ENCODE assay signal across 9 mouse cellular contexts in the genomic region with DNA sequence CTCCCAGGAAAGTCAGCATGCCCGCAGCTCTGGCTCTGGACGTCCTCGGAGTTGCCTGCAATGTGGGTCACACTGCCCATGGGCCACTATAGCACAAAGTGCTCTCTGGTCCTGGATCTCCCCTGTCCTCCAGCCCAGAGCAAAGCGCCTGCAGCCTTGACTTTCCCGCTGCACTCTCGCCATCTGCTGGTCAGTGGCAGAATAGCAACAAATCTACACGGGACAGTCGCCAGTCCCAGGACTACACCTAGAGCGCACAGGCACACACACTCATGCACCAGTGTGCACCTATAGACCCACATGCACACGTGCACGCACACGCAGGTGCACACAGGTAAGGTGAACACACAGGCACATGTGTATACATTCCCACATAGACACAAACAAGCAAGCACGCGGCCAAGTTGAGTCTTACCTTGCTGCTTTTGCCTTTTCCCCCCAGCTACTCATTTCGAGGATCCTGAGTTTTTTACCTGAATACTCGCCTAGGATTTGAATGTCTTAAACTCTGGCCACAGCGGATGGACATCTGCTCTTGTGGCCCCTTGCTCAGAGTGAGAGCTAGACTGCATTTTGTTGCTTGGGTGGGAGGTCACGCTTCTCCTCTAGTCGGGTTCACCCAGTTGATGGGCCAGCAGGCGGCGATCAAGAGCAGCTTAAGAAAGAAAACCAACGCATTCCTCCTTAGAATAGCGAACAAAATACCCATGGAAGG. TPM values are rescaled to one million over a fixed set of nuclear protein-coding genes. Genes with fewer than 3 reads are reported as not detected.
DNase-seq lines count a peak whose midpoint lies in the region; ATAC-seq and TF ChIP-seq lines count a peak whose summit lies in the region.
"Had no signal": no experiment of that assay in that cellular context is flagged by ENCODE, and none has a peak within 500 bp of the region (broad histone marks: within the 10 kb centered on the region; RNA-seq: fewer than 3 reads in every experiment).

No protein-coding gene starts in this region.

- H3K36me3 ChIP-seq in hindbrain, embryonic 15.5 days, result no peaks in the 10 kb centered on the region

- H3K4me3 ChIP-seq in gastrocnemius, adult 2 months, result peak overlapping the region; percentile 51
- H3K4me3 ChIP-seq in hindbrain, embryonic 15.5 days, result no peak overlapping the region

- no peak overlapping the region for H3K27ac ChIP-seq in gastrocnemius, adult 2 months
- no peak overlapping the region for H3K27ac ChIP-seq in hindbrain, embryonic 15.5 days (replicated peaks)
- H3K27ac ChIP-seq: macrophage had no signal

- peaks cover 4% of the 10 kb centered on the region; the same call in 1 of the 2 replicates for H3K4me1 ChIP-seq in hindbrain, embryonic 15.5 days (replicated peaks)

- intact Hi-C loops in gastrocnemius, adult 2 months (cut with DNase I), result loop anchor here (1.0 to 2.0 kb wide), 2 partner anchors 318 to 602 kb away; no protein-coding TSS in a partner anchor

- 8% methylated on average over 23 of the region's 23 CpGs for WGBS in hindbrain, embryonic 15.5 days

- H3K9ac ChIP-seq in hindbrain, embryonic 15.5 days, result no peak overlapping the region

- peak; percentile 76 for TF ChIP-seq CTCF in gastrocnemius, adult 2 months (IDR thresholded peaks at IDR 0.05)

- H3K27me3 ChIP-seq in hindbrain, embryonic 15.5 days, result no peaks in the 10 kb centered on the region

- H3K4me2 ChIP-seq in hindbrain, embryonic 15.5 days, result peak overlapping the region; percentile 43

- H3K9me3 ChIP-seq in hindbrain, embryonic 15.5 days, result no peaks in the 10 kb centered on the region

- peak; percentile 78 for DNase-seq in R1 (ENCODE audit: low read depth, low spot score)
- DNase-seq in cerebellum, postnatal 25 days, result peak; percentile 95 to 96
- DNase-seq in gastrocnemius, adult 2 months, result peak; percentile 76
- peak; percentile 57 to 91 for DNase-seq in layer of hippocampus, postnatal 25 days (ENCODE audit: extremely low spot score in 1 of 2, low spot score in 1 of 2)
- peak; percentile 53 for DNase-seq in lung, postnatal 25 days (ENCODE audit: low spot score)
- DNase-seq in retina, postnatal 7 days (ENCODE audit: low read depth, low spot score), result peak; percentile 66
- DNase-seq in urinary bladder, postnatal 10 days (ENCODE audit: low spot score), result peak; percentile 33

- peak; percentile 69 for ATAC-seq in hindbrain, embryonic 15.5 days (ENCODE audit: low FRiP score, low read depth)

RNA-seq across cellular contexts. Expression of a gene that starts 26.9 kb away (rescaled TPM):
- not detected for total RNA-seq in gastrocnemius, adult 2 months (2021)
- not detected in 2 replicates for polyA plus RNA-seq in hindbrain, embryonic 15.5 days (2015; fragmentation: Nextera tagmentation; extraction: Ambion mirVana)
- not detected for total RNA-seq in layer of hippocampus, postnatal 25 days (2021)
- polyA plus RNA-seq: macrophage had no signal

Comparison
In these comparisons a context has a peak if more than half of its experiments do, and no peak if none do; other contexts are left out.
1. DNase-seq: peak in every context shown above with its lines; median percentile 96 in cerebellum, postnatal 25 days; 78 in R1; 76 in gastrocnemius, adult 2 months; 74 in layer of hippocampus, postnatal 25 days; 66 in retina, postnatal 7 days; 53 in lung, postnatal 25 days; 33 in urinary bladder, postnatal 10 days.